Mouse (Mus musculus) layer of hippocampus, adult 9-11 months (tissue): Measurements from ENCODE around the gene Olfr1284.
"Not testable (repeated sequence)": the region's sequence is repeated elsewhere in the genome, so short reads cannot be mapped to it uniquely, and the experiment has no call there.

Experiments
- DNase-seq: peaks from one replicate; pipeline ENCODE4 v3.0.0; 2022

Gene Olfr1284

DNA sequence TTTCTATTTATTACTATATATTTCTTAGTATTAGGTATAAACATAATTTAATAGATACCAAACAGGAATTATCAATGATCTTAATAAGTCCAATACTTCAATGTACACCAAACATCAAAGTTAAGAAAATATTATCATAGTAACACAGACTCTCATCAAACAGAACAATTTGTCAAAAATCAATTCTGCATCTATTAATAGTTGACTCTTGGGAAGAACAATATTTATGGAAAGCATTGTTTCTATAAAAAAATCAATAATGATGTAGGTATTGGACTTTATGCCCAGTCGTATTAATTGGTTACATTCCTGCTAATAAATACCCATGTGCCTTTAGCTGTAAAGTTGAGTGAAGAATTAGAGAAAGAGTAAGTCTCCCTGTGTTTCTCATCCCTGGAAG lies at the start of gene Olfr1284:
TSS of gene Olfr1284 (plus strand) at position 301 of the 400 bp plus-strand sequence.
- no peak for DNase-seq

DNA sequence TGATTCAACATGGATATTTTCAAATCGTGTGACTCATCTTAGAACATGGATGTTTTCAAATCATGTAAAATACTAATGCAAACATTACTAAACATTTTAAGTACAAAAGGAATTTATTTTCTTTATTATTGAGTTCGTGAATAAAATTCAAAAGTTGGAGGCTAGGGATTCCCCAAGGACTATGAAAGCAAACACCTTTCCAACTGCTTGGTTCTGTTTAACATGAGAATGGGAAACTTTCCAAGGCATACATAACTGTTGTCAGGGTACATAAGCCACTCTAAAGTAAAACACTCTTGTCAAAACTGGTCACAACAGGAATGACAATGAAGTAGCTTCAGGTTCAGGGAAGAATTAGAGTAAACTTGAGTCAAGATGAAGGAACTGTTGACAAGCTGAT lies 49.1 kb upstream of the Olfr1284 start, which contains the start of gene Olfr1281:
TSS of gene Olfr1281 (plus strand) at position 301 of the 400 bp plus-strand sequence.
- DNase-seq: no peak

DNA sequence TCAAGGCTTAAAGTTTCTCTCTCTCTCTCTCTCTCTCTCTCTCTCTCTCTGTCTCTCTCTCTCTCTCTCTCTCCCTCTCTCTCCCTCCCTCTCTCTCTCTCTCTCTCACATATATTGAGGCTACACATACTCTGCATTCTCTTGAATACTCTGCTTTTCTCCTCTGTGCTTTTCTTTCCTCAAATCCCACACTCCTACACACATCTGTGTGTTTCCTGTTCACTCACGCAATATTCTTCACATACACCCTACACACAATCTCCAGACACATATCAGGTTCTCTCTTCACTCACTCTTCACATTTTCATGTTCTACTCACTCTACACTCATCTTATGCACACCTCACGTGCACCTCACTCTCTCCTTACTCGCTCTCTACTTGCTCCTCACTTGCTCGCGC lies 41.6 kb upstream of the Olfr1284 start:
- DNase-seq: not testable (repeated sequence)

DNA sequence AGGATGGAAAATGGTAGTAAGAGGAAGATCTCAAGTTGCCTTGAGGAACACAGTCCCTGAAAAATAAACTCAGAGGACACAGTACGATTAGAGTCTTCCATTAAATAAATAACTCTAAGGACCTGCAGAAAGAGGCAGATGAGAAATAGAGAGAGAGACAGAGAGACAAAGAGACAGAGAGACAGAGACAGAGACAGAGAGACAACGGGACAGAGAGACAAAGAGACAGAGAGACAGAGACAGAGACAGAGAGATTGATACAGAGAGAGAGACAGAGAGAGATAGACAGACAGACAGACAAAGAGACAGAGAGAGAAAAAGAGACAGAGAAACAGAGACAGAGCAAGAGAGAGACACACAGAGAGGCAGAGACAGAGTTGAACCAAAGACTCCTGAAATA lies 39.3 kb upstream of the Olfr1284 start, which contains the start of gene Olfr1282:
TSS of gene Olfr1282 (minus strand) at position 101 of the 400 bp plus-strand sequence.
- DNase-seq: no peak

DNA sequence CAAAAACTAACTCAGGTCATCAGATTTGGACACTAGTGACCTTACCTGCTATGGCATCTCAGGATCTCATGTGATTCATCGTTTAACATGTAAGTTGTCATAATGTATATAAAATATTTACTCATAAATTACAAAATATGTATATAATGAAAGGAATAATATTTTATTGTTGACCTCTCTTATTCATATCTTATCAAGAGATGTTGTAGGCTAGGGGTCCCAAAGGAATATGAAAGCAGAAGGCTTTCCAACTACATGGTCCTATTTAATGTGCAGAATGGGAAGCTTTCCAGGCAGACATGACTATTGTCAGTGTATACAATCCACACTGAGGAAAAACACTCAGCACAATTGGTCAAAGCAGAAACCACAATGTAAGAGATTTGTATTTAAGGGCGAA lies 8.8 kb upstream of the Olfr1284 start, which contains the start of gene Olfr1283:
TSS of gene Olfr1283 (plus strand) at position 301 of the 400 bp plus-strand sequence.
- no peak for DNase-seq

DNA sequence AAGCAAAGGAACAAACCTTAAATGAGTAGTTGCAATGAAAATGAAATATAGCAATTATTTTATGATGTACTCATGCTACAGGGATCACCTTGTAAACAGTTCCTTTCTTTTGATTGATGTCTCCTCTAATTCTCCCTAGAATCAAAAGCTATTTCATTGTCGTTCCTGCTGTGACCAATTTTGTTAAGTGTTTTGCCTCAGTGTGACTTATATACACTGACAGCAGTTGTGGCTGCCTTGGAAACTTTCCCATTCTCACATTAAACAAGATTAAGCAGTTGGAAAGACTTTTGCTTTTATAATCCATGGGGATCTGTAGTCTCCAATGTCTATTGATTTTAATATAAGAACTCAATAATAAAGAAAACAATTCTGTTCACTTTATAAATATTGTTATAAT lies 47.6 kb downstream of the Olfr1284 start, which contains the start of gene Olfr1286:
TSS of gene Olfr1286 (minus strand) at position 185 of the 400 bp plus-strand sequence.
- DNase-seq: no peak
